Mouse (Mus musculus): ENCODE data around the gene Snx25.
"Not testable (repeated sequence)": the region's sequence is repeated elsewhere in the genome, so short reads cannot be mapped to it uniquely, and the experiment has no call there.

GRCm38 (mm10) chr8:46113421-46114170, 38.4 kb downstream of the Snx25 start:
- not testable (repeated sequence) for TF ChIP-seq CTCF, EP300 (IDR thresholded peaks at IDR 0.05; ENCODE audit: low read depth)

Measured in liver, embryonic 14.5 days (tissue).